Mouse (Mus musculus): Measurements from ENCODE around the gene Spint1.

GRCm38 (mm10) chr2:119194140-119194539 lies 43.0 kb upstream of the Spint1 start:
- TF ChIP-seq CTCF (IDR thresholded peaks at IDR 0.05; ENCODE audit: low read depth, low read length) = no peak
- TF ChIP-seq GATA1 (IDR thresholded peaks at IDR 0.05; ENCODE audit: borderline replicate concordance, low read length) = no peak
